Mouse (Mus musculus) testis, adult 2 months (tissue): ENCODE data around the gene Sugct. TPM values are rescaled to one million over a fixed set of nuclear protein-coding genes. Genes with fewer than 3 reads are reported as not detected.

Experiments
- H3K27ac ChIP-seq: fragments of 200-500 bp; 2 replicates; pipeline ENCODE4 v1.5.1; 2012; ENCODE audit warnings: low read depth, low read length; ENCODE audit not compliant: control insufficient read depth, insufficient read depth
- H3K27me3 ChIP-seq: fragments of 200-500 bp; 2 replicates; pipeline ENCODE4 v1.6.1; 2012; ENCODE audit warnings: mild to moderate bottlenecking, low read length, moderate library complexity; ENCODE audit not compliant: control insufficient read depth, insufficient read depth
- H3K36me3 ChIP-seq: fragments of 200-500 bp; 2 replicates; pipeline ENCODE4 v1.6.1; 2012; ENCODE audit warnings: mild to moderate bottlenecking, low read length; ENCODE audit not compliant: control insufficient read depth, insufficient read depth
- H3K4me1 ChIP-seq: fragments of 200-500 bp; 2 replicates; pipeline ENCODE4 v1.6.1; 2012; ENCODE audit warnings: low read length; ENCODE audit not compliant: control insufficient read depth, insufficient read depth
- H3K4me3 ChIP-seq: fragments of 200-500 bp; 2 replicates; pipeline ENCODE4 v1.5.1; 2012; ENCODE audit warnings: low read depth, mild to moderate bottlenecking, low read length, moderate library complexity, mixed read lengths; ENCODE audit not compliant: control insufficient read depth
- CTCF ChIP-seq: fragments of 200-500 bp; IDR thresholded peaks from 2 replicates; pipeline ENCODE4 v1.5.1; 2012; ENCODE audit warnings: low read depth, mild to moderate bottlenecking, inconsistent platforms, low read length, moderate library complexity; ENCODE audit not compliant: control insufficient read depth, insufficient read depth, insufficient replicate concordance
- POLR2A ChIP-seq: fragments of 200-500 bp; IDR thresholded peaks from 2 replicates; pipeline ENCODE4 v1.6.1; 2012; ENCODE audit warnings: low read depth, mild to moderate bottlenecking, inconsistent platforms, low read length, moderate library complexity; ENCODE audit not compliant: control insufficient read depth
- polyA plus RNA-seq: library from polyadenylated mRNA; depleted of rRNA; stranded (reverse); fragments of >200 nt; gene quantifications from 2 replicates; pipeline ENCODE4 v1.2.3, GENCODE M21; 2012

Sugct gene
- polyA plus RNA-seq, 1 experiment = 1.2 TPM

GRCm38 (mm10) chr13:16977743-16978142, 717.6 kb downstream of the Sugct start:
- Histone ChIP-seq H3K27ac (no peak overlapping the region), H3K4me3 (no peak overlapping the region), H3K4me1 (no peaks in the 10 kb centered on the region), H3K27me3 (no peaks in the 10 kb centered on the region), H3K36me3 (no peaks in the 10 kb centered on the region)
- TF ChIP-seq POLR2A (no peak), CTCF (no peak)

GRCm38 (mm10) chr13:16971277-16971676, 724.1 kb downstream of the Sugct start:
- no peaks in the 10 kb centered on the region for H3K27me3 ChIP-seq
- H3K4me3 ChIP-seq = no peak overlapping the region
- TF ChIP-seq CTCF = no peak
- TF ChIP-seq POLR2A = no peak
- no peaks in the 10 kb centered on the region for H3K4me1 ChIP-seq
- no peak overlapping the region for H3K27ac ChIP-seq
- no peaks in the 10 kb centered on the region for H3K36me3 ChIP-seq

- Histone ChIP-seq H3K36me3 (no peaks in the 10 kb centered on the region), H3K27ac (no peak overlapping the region), H3K4me1 (no peaks in the 10 kb centered on the region), H3K4me3 (no peak overlapping the region), H3K27me3 (no peaks in the 10 kb centered on the region)
- no peak for TF ChIP-seq CTCF
These were observed 726.4 kb downstream of the Sugct start for GRCm38 (mm10) chr13:16968995-16969394.

DNA sequence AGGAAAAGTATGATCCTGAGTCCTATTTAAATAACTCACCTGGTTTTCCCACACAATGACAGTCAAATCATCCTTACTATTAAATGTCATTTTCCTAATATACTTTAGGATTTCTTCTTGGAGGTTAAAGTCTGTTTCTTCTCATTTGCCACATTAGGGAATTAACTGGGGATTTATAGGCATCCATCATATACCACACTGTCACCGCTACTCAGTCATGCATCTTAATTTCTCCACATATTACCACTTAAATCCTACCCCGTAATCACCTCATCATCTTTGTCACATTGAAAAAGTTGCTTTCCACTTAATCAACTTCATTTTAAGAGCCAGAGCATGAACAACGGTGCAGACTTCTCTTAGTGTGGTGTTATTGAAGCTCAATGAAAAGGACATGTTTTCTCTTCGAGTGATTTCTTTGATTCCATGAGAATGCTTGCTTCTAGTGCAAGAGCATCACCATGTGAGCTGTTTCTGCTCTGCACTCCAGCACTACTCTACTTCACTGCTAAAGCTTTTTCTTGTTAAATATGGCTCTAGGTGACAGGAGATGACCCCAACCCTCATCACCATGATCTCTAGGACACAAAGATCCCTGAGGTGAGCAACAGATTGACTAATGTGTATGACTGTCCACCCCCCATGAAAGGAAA, 730.4 kb downstream of the Sugct start:
- H3K36me3 ChIP-seq = no peaks in the 10 kb centered on the region
- no peak overlapping the region for H3K27ac ChIP-seq
- H3K4me3 ChIP-seq = no peak overlapping the region
- H3K4me1 ChIP-seq = no peaks in the 10 kb centered on the region
- TF ChIP-seq CTCF (no peak), POLR2A (no peak)
- no peaks in the 10 kb centered on the region for H3K27me3 ChIP-seq

DNA sequence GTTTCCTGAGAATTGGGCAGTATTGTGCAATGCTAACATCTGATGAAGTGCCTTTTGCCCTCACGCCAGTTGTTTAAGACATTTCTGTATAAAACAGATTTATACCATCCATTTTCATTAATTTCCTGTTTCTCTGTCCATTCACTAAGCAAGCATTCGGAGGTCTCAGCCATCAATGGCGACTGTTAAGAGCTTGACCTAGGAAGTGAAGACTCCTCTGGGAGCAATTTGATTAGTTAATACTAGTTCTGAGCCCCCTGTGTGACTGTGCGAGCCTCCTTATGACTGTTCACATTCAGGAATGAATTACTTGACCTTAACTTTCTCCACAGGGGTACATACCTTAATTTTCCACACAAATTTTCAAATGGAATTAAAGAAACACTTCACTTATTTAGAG, 743.3 kb downstream of the Sugct start:
- H3K27ac ChIP-seq = no peak overlapping the region
- H3K4me3 ChIP-seq = no peak overlapping the region
- H3K36me3 ChIP-seq = no peaks in the 10 kb centered on the region
- no peaks in the 10 kb centered on the region for H3K27me3 ChIP-seq
- no peak for TF ChIP-seq CTCF
- no peak for TF ChIP-seq POLR2A
- no peaks in the 10 kb centered on the region for H3K4me1 ChIP-seq

DNA sequence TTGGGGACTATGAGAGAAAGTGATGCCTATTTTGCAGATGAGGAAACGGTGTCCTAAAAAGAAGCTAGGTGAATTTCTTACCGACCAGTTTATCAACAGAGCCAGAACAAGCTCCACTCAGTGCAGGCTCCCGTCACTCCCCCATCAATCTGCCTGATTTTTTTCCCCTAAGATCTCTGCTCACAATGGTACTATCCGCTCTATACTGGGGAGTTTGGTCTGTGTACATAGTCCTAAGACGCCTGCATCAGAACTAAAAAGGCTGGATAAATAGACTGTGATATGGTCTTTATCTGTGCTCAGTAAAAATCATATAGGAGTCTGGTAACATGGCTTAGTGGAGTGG, 755.9 kb downstream of the Sugct start:
- no peak overlapping the region for H3K4me3 ChIP-seq
- TF ChIP-seq CTCF (no peak), POLR2A (no peak)
- H3K4me1 ChIP-seq = no peaks in the 10 kb centered on the region
- H3K36me3 ChIP-seq = no peaks in the 10 kb centered on the region
- no peaks in the 10 kb centered on the region for H3K27me3 ChIP-seq
- no peak overlapping the region for H3K27ac ChIP-seq

DNA sequence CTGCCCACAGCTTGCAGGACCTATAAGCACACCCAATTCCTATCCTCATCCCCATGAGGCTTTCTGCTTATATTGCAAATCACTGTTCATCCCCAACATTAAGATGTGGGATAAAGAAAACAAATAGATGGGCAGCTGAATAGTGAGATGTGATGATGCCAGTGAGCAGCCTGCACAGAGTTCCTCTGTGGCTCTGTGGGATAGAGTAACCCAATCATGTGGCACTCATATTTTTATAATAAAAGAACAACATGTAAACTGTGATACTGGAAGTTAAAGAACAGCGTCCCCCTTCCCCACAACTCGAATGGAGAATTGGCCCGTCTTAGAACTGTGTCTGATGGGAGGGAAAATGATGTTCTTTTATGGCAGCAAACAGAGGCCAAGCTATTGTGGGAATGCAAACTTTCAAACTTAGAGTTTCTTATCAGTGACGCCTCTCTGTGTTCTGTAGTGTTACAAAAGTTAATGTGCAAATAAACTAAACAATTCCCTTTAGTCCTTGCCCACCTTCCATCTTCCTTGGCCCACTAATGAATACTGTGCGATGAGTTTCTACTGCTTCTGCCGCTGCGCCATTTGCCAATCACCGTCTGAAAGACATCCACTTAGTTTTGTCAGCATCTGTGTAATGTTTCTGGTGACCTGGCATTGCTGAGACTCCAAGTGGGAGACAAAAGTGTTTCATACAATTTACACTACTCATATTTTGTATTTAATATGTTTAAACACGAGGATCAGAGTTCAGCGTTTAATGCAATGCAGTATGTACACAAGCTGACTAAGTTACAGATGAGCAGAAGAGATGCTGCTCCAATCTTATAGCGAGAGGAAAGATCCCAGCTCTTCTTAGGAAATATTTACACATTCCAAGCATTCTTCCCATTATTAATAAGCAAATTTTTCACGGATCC, 756.5 kb downstream of the Sugct start:
- TF ChIP-seq CTCF = no peak
- no peaks in the 10 kb centered on the region for H3K27me3 ChIP-seq
- H3K27ac ChIP-seq = 0 out of 2 replicates have a peak overlapping the region, but pooled peaks have one; percentile 23

More for the DNA sequence above, 756.5 kb downstream of the Sugct start:
- H3K4me3 ChIP-seq = no peak overlapping the region
- no peaks in the 10 kb centered on the region for H3K4me1 ChIP-seq
- H3K36me3 ChIP-seq = no peaks in the 10 kb centered on the region
